Mouse (Mus musculus): ENCODE results near the gene Glipr2. TPM values are rescaled to one million over a fixed set of nuclear protein-coding genes. Genes with fewer than 3 reads are reported as not detected.

Gene Glipr2
- total and polyA plus RNA-seq, 3 experiments: 60.3 to 146 (median 62.8) TPM

- no peaks in the 10 kb centered on the region for H3K27me3 ChIP-seq (replicated peaks)
- H3K4me3 ChIP-seq (replicated peaks in 1 of 3; ENCODE audit: low read depth in 2 of 3, low read length in 2 of 3, poor library complexity in 1 of 3): peak overlapping the region; percentile 48 to 91 (median 69)
- dilution Hi-C loops (cut with MboI; ENCODE audit: extremely low pct_ligation_motif_present, extremely low pct_unique_long_range_greater_than_20kb, low sequenced_read_pairs): no loop called here
- in situ Hi-C loops (cut with MboI; ENCODE audit: low pct_ligation_motif_present, low pct_unique_long_range_greater_than_20kb, low sequenced_read_pairs): loop anchor here (5.0 kb wide), 1 partner anchor 37 kb away; no protein-coding TSS in a partner anchor
- H3K27ac ChIP-seq (ENCODE audit: insufficient read depth, low read depth): peak overlapping the region; percentile 65
- H3K36me3 ChIP-seq (replicated peaks in 1 of 2; ENCODE audit: control insufficient read depth in 1 of 2, insufficient read depth in 1 of 2, low read length in 1 of 2): peaks cover 0 to 29% of the 10 kb centered on the region in 2 experiments
- no peaks in the 10 kb centered on the region for H3K9me3 ChIP-seq (replicated peaks; ENCODE audit: low read length)
- H3K4me1 ChIP-seq (ENCODE audit: control insufficient read depth in 1 of 2, insufficient read depth in 2 of 2): peaks cover 8 to 59% of the 10 kb centered on the region in 2 experiments; a peak in 3 of 4 replicates
- peak overlapping the region; percentile 100 for H3K4me2 ChIP-seq (ENCODE audit: insufficient read depth, low read depth, poor library complexity, severe bottlenecking)
- peak overlapping the region; percentile 68 for H3K9ac ChIP-seq (ENCODE audit: insufficient read depth, low read depth)
- DNase-seq (ENCODE audit: extremely low read depth): peak; percentile 89
- TF ChIP-seq E2F4 (IDR thresholded peaks at IDR 0.05; ENCODE audit: insufficient replicate concordance, low read depth, low read length) (no peak), RCOR1 (conservative IDR thresholded peaks at IDR 0.05; ENCODE audit: low read depth, low read length) (no peak), USF2 (conservative IDR thresholded peaks at IDR 0.05; ENCODE audit: low read depth, low read length) (no peak; the same call in 1 of the 2 replicates), SIN3A (IDR thresholded peaks at IDR 0.05; ENCODE audit: low read length) (peak; percentile 83), HCFC1 (IDR thresholded peaks at IDR 0.05; ENCODE audit: low read depth, low read length) (no peak), ELF1 (IDR thresholded peaks at IDR 0.05; ENCODE audit: low read depth, low read length) (peak; percentile 69), KAT2A (IDR thresholded peaks at IDR 0.05; ENCODE audit: insufficient replicate concordance, low read length) (no peak), POLR2A (IDR thresholded peaks at IDR 0.05; ENCODE audit: low read depth, low read length) (peak; percentile 73), JUND (conservative IDR thresholded peaks at IDR 0.05; ENCODE audit: low read depth, low read length) (no peak), MAZ (IDR thresholded peaks at IDR 0.05; ENCODE audit: low read depth, low read length) (peak; percentile 74), MXI1 (IDR thresholded peaks at IDR 0.05; ENCODE audit: low read depth, low read length) (peak; percentile 53), CHD2 (IDR thresholded peaks at IDR 0.05; ENCODE audit: low read length) (0 out of 2 replicates have a peak, but pooled peaks have one; percentile 22), PAX5 (IDR thresholded peaks at IDR 0.05; ENCODE audit: low read length) (no peak), NELFE (IDR thresholded peaks at IDR 0.05; ENCODE audit: low read depth, low read length) (0 out of 2 replicates have a peak, but pooled peaks have one; percentile 40), ZKSCAN1 (IDR thresholded peaks at IDR 0.05; ENCODE audit: borderline replicate concordance, low read depth, low read length) (no peak), CHD1 (IDR thresholded peaks at IDR 0.05; ENCODE audit: low read depth, low read length) (peak; percentile 62; the same call in 1 of the 2 replicates), ZNF384 (IDR thresholded peaks at IDR 0.05; ENCODE audit: low read depth, low read length) (no peak), MEF2A (IDR thresholded peaks at IDR 0.05; ENCODE audit: borderline replicate concordance, low read depth, low read length) (no peak; the same call in 1 of the 2 replicates), NRF1 (IDR thresholded peaks at IDR 0.05; ENCODE audit: low read depth, low read length) (peak; percentile 78), MYC (IDR thresholded peaks at IDR 0.05; ENCODE audit: low read depth, low read length) (0 out of 2 replicates have a peak, but pooled peaks have one; percentile 34), ZC3H11A (IDR thresholded peaks at IDR 0.05; ENCODE audit: low read depth, low read length) (no peak), IRF4 (IDR thresholded peaks at IDR 0.05; ENCODE audit: low read depth, low read length) (peak; percentile 50; the same call in 1 of the 2 replicates), POLR2AphosphoS2 (IDR thresholded peaks at IDR 0.05; ENCODE audit: low read depth, low read length) (no peak; the same call in 1 of the 2 replicates), USF1 (IDR thresholded peaks at IDR 0.05; ENCODE audit: low read depth, low read length) (no peak), EP300 (IDR thresholded peaks at IDR 0.05; ENCODE audit: low read length) (peak; percentile 49; the same call in 1 of the 2 replicates), ETS1 (conservative IDR thresholded peaks at IDR 0.05; ENCODE audit: low read depth, low read length) (peak; percentile 31), TCF12 (IDR thresholded peaks at IDR 0.05; ENCODE audit: low read depth, low read length) (no peak), MAFK (IDR thresholded peaks at IDR 0.05; ENCODE audit: insufficient replicate concordance, low read length) (no peak), TBP (conservative IDR thresholded peaks at IDR 0.05; ENCODE audit: low read depth, low read length) (peak; percentile 28; the same call in 1 of the 2 replicates), SMC3 (IDR thresholded peaks at IDR 0.05; ENCODE audit: low read depth, low read length) (no peak), RAD21 (IDR thresholded peaks at IDR 0.05; ENCODE audit: low read depth, low read length) (no peak), BHLHE40 (IDR thresholded peaks at IDR 0.05; ENCODE audit: low read depth, low read length) (peak; percentile 36; the same call in 1 of the 2 replicates), CTCF (conservative IDR thresholded peaks at IDR 0.05 in 1 of 2, IDR thresholded peaks at IDR 0.05 in 1 of 2; ENCODE audit: low read depth in 2 of 2, low read length in 2 of 2) (no peak), UBTF (IDR thresholded peaks at IDR 0.05; ENCODE audit: low read depth, low read length) (no peak; the same call in 1 of the 2 replicates), JUN (IDR thresholded peaks at IDR 0.05; ENCODE audit: insufficient read depth, low read depth, low read length) (no peak), ZMIZ1 (IDR thresholded peaks at IDR 0.05; ENCODE audit: low read depth, low read length) (peak; percentile 64; the same call in 1 of the 2 replicates), GABPA (IDR thresholded peaks at IDR 0.05; ENCODE audit: insufficient replicate concordance, low read depth, low read length) (no peak), MAX (IDR thresholded peaks at IDR 0.05; ENCODE audit: low read length) (peak; percentile 34; the same call in 1 of the 2 replicates)
- H3K79me2 ChIP-seq (replicated peaks; ENCODE audit: control insufficient read depth, extremely low read depth, insufficient read depth, poor library complexity, severe bottlenecking): peaks cover 16% of the 10 kb centered on the region
Observed at GRCm38 (mm10) chr4:43959523-43960179, 2.5 kb downstream of the Glipr2 start.

All from CH12.LX (cell line).